Mouse (Mus musculus): ENCODE measurements around the gene E2f4. TPM values are rescaled to one million over a fixed set of nuclear protein-coding genes. Genes with fewer than 3 reads are reported as not detected.

E2f4 gene
- polyA plus RNA-seq, 1 experiment from 2014 or later, result 40.1 TPM

GRCm38 (mm10) chr8:105354549-105354948, 57.1 kb downstream of the E2f4 start:
- Histone ChIP-seq H3K36me3 (ENCODE audit: control insufficient read depth, insufficient read depth, low read length) (peaks cover 11% of the 10 kb centered on the region; the same call in 1 of the 2 replicates), H3K4me3 (ENCODE audit: low read depth, low read length) (no peak overlapping the region), H3K4me2 (ENCODE audit: low read length) (no peak overlapping the region), H3K9me3 (replicated peaks; ENCODE audit: control insufficient read depth, low read length, poor library complexity, severe bottlenecking) (no peaks in the 10 kb centered on the region), H3K4me1 (ENCODE audit: control insufficient read depth, insufficient read depth, low read length) (peaks cover 8% of the 10 kb centered on the region; the same call in 1 of the 2 replicates), H3K27ac (ENCODE audit: low read length) (no peak overlapping the region), H3K27me3 (ENCODE audit: control insufficient read depth, insufficient read depth, low read depth, low read length) (no peaks in the 10 kb centered on the region), H3K9ac (ENCODE audit: low read depth, low read length) (no peak overlapping the region)
- ATAC-seq, result no peak
- WGBS, result 88% methylated on average over 4 of the region's 4 CpGs

MicroRNAs encoded within 50 kb of the gene (microRNA counts, 519-probe panel; counts per million panel counts)
- microRNA mmu-miR-328, result 1,942 counts per million, percentile 44 among the panel's probes with 10 or more counts

Small RNA genes within 50 kb of the gene (microRNA-seq; reads per million reads assigned to microRNA genes)
- not detected for gene Gm27320
- gene Mir328, result 482 reads per million, percentile 72 among the genes with 10 or more reads in this experiment

Other genes starting within 250 kb of the E2f4 start
- not detected in 2 replicates for gene Ces3a, start 249.1 kb upstream of the E2f4 start, polyA plus RNA-seq (2015; fragmentation: Nextera tagmentation; extraction: Ambion mirVana)
- gene Ces3b, start 213.9 kb upstream of the E2f4 start, polyA plus RNA-seq (2015; fragmentation: Nextera tagmentation; extraction: Ambion mirVana), result not detected in 2 replicates
- not detected in 2 replicates for gene Ces4a, start 165.9 kb upstream of the E2f4 start, polyA plus RNA-seq (2015; fragmentation: Nextera tagmentation; extraction: Ambion mirVana)
- 19.7 and 22.9 TPM in 2 replicates for gene Cbfb, start 127.0 kb upstream of the E2f4 start, polyA plus RNA-seq (2015; fragmentation: Nextera tagmentation; extraction: Ambion mirVana)
- 34.6 and 37.5 TPM in 2 replicates for gene D230025D16Rik, start 72.5 kb upstream of the E2f4 start, polyA plus RNA-seq (2015; fragmentation: Nextera tagmentation; extraction: Ambion mirVana)
- gene B3gnt9, start 42.5 kb upstream of the E2f4 start, polyA plus RNA-seq (2015; fragmentation: Nextera tagmentation; extraction: Ambion mirVana), result 5.8 and 8.9 TPM in 2 replicates
- gene Tradd, start 33.1 kb upstream of the E2f4 start, polyA plus RNA-seq (2015; fragmentation: Nextera tagmentation; extraction: Ambion mirVana), result 12.8 and 14.0 TPM in 2 replicates
- gene Fbxl8, start 33.0 kb upstream of the E2f4 start, polyA plus RNA-seq (2015; fragmentation: Nextera tagmentation; extraction: Ambion mirVana), result 0.82 and 1.1 TPM in 2 replicates
- 0.35 and 0.40 TPM in 2 replicates for gene Hsf4, start 27.9 kb upstream of the E2f4 start, polyA plus RNA-seq (2015; fragmentation: Nextera tagmentation; extraction: Ambion mirVana)
- gene Nol3, start 21.5 kb upstream of the E2f4 start, polyA plus RNA-seq (2015; fragmentation: Nextera tagmentation; extraction: Ambion mirVana), result 4.5 and 4.7 TPM in 2 replicates
- 168 and 175 TPM in 2 replicates for gene 4931428F04Rik, start 7.8 kb upstream of the E2f4 start, polyA plus RNA-seq (2015; fragmentation: Nextera tagmentation; extraction: Ambion mirVana)
- 10.5 and 12.0 TPM in 2 replicates for gene Exoc3l, start 1.6 kb upstream of the E2f4 start, polyA plus RNA-seq (2015; fragmentation: Nextera tagmentation; extraction: Ambion mirVana)
- 0.88 and 1.1 TPM in 2 replicates for gene Elmo3, start 7.9 kb downstream of the E2f4 start, polyA plus RNA-seq (2015; fragmentation: Nextera tagmentation; extraction: Ambion mirVana)
- gene Lrrc29, start 28.6 kb downstream of the E2f4 start, polyA plus RNA-seq (2015; fragmentation: Nextera tagmentation; extraction: Ambion mirVana), result 0.83 and 0.88 TPM in 2 replicates
- gene Tmem208, start 28.7 kb downstream of the E2f4 start, polyA plus RNA-seq (2015; fragmentation: Nextera tagmentation; extraction: Ambion mirVana), result 118 and 143 TPM in 2 replicates
- 0.49 and 1.0 TPM in 2 replicates for gene Fhod1, start 50.3 kb downstream of the E2f4 start, polyA plus RNA-seq (2015; fragmentation: Nextera tagmentation; extraction: Ambion mirVana)
- gene Slc9a5, start 51.2 kb downstream of the E2f4 start, polyA plus RNA-seq (2015; fragmentation: Nextera tagmentation; extraction: Ambion mirVana), result 13.3 and 15.1 TPM in 2 replicates
- 2.4 and 2.7 TPM in 2 replicates for gene Plekhg4, start 75.6 kb downstream of the E2f4 start, polyA plus RNA-seq (2015; fragmentation: Nextera tagmentation; extraction: Ambion mirVana)
- gene Kctd19, start 115.8 kb downstream of the E2f4 start, polyA plus RNA-seq (2015; fragmentation: Nextera tagmentation; extraction: Ambion mirVana), result not detected in 2 replicates
- 0.85 and 0.89 TPM in 2 replicates for gene Lrrc36, start 115.9 kb downstream of the E2f4 start, polyA plus RNA-seq (2015; fragmentation: Nextera tagmentation; extraction: Ambion mirVana)
- 153 and 159 TPM in 2 replicates for gene Tppp3, start 173.9 kb downstream of the E2f4 start, polyA plus RNA-seq (2015; fragmentation: Nextera tagmentation; extraction: Ambion mirVana)
- 33.6 and 38.4 TPM in 2 replicates for gene Zdhhc1, start 199.2 kb downstream of the E2f4 start, polyA plus RNA-seq (2015; fragmentation: Nextera tagmentation; extraction: Ambion mirVana)
- 2.7 and 3.6 TPM in 2 replicates for gene Hsd11b2, start 221.1 kb downstream of the E2f4 start, polyA plus RNA-seq (2015; fragmentation: Nextera tagmentation; extraction: Ambion mirVana)

All from midbrain, embryonic 16.5 days (tissue).